Mouse (Mus musculus) MEL (cell line): Measurements from ENCODE around the gene Ddx42. TPM values are rescaled to one million over a fixed set of nuclear protein-coding genes. Genes with fewer than 3 reads are reported as not detected.

Experiments used
- DNase-seq: peaks from one replicate; pipeline ENCODE4 v3.0.0; 2011; ENCODE audit warnings: low read depth, low spot score
- H3K27ac ChIP-seq: 2 replicates; pipeline ENCODE4 v1.5.1; 2012; ENCODE audit warnings: low read depth, mild to moderate bottlenecking, control low read depth, low read length, moderate library complexity; ENCODE audit not compliant: control insufficient read depth
- H3K27me3 ChIP-seq, 2 experiments: fragments of 150-350 bp in 1 of 2; sonication (generic) in 1 of 2; 2 replicates each; pipeline ENCODE4 v1.6.1; 2012; ENCODE audit warnings: low read length in 2 of 2, mild to moderate bottlenecking in 2 of 2, improper control_type of control experiment in 1 of 2, moderate library complexity in 1 of 2; ENCODE audit not compliant: insufficient read depth in 2 of 2, control insufficient read depth in 1 of 2
- H3K36me3 ChIP-seq, 2 experiments: 2 replicates each; pipeline ENCODE4 v1.6.1; 2012 to 2014; ENCODE audit warnings: low read length in 2 of 2, improper control_type of control experiment in 1 of 2, inconsistent platforms in 1 of 2, mild to moderate bottlenecking in 1 of 2; ENCODE audit not compliant: insufficient read depth in 2 of 2, control insufficient read depth in 1 of 2
- H3K4me1 ChIP-seq, 2 experiments: fragments of 150-350 bp in 1 of 2; sonication (generic) in 1 of 2; 2 replicates each; pipeline ENCODE4 v1.6.1; 2012; ENCODE audit warnings: low read length in 2 of 2, improper control_type of control experiment in 1 of 2, mild to moderate bottlenecking in 1 of 2; ENCODE audit not compliant: insufficient read depth in 2 of 2, control insufficient read depth in 1 of 2
- H3K4me3 ChIP-seq, 2 experiments: fragments of 150-350 bp in 1 of 2; sonication (generic) in 1 of 2; 2 replicates each; pipeline ENCODE4 v1.5.1; 2012; ENCODE audit warnings: low read depth in 2 of 2, low read length in 2 of 2, mild to moderate bottlenecking in 2 of 2, moderate library complexity in 2 of 2, control low read depth in 1 of 2, improper control_type of control experiment in 1 of 2; ENCODE audit not compliant: control insufficient read depth in 1 of 2, insufficient read depth in 1 of 2
- H3K79me2 ChIP-seq: 2 replicates; pipeline ENCODE4 v1.6.1; 2012; ENCODE audit warnings: mild to moderate bottlenecking, low read length, moderate library complexity; ENCODE audit not compliant: control insufficient read depth, poor library complexity, insufficient read depth
- H3K9ac ChIP-seq: 2 replicates; pipeline ENCODE4 v1.6.1; 2012; ENCODE audit warnings: low read depth, mild to moderate bottlenecking, control low read depth, low read length, moderate library complexity; ENCODE audit not compliant: control insufficient read depth, poor library complexity, severe bottlenecking
- H3K9me3 ChIP-seq: fragments of 150-350 bp; sonication (generic); replicated peaks from 2 replicates; pipeline ENCODE4 v1.6.1; 2012; ENCODE audit warnings: mild to moderate bottlenecking, low read length, improper control_type of control experiment, moderate library complexity; ENCODE audit not compliant: insufficient read depth
- BHLHE40 ChIP-seq: IDR thresholded peaks from 2 replicates; pipeline ENCODE4 v1.6.1; 2012; ENCODE audit warnings: low read depth, mild to moderate bottlenecking, inconsistent platforms, low read length, improper control_type of control experiment, borderline replicate concordance
- CHD2 ChIP-seq: IDR thresholded peaks from 2 replicates; pipeline ENCODE4 v1.6.1; 2011; ENCODE audit warnings: low read length, improper control_type of control experiment
- CTCF ChIP-seq, 3 experiments: IDR thresholded peaks in 2 of 3; conservative IDR thresholded peaks in 1 of 3; 2 replicates each; pipeline ENCODE4 v1.5.1; 2011 to 2012; ENCODE audit warnings: low read length in 3 of 3, low read depth in 2 of 3, mild to moderate bottlenecking in 2 of 3, improper control_type of control experiment in 1 of 3, inconsistent platforms in 1 of 3, mixed read lengths in 1 of 3, moderate library complexity in 1 of 3; ENCODE audit not compliant: control insufficient read depth in 1 of 3, insufficient read depth in 1 of 3, poor library complexity in 1 of 3, severe bottlenecking in 1 of 3
- EP300 ChIP-seq, 2 experiments: IDR thresholded peaks; 2 replicates each; pipeline ENCODE4 v1.6.1; 2011; ENCODE audit warnings: improper control_type of control experiment in 2 of 2, low read length in 2 of 2, low read depth in 1 of 2, mild to moderate bottlenecking in 1 of 2
- ETS1 ChIP-seq: IDR thresholded peaks from 2 replicates; pipeline ENCODE4 v1.6.1; 2012; ENCODE audit warnings: low read depth, mild to moderate bottlenecking, inconsistent platforms, low read length, improper control_type of control experiment, moderate library complexity
- HCFC1 ChIP-seq: IDR thresholded peaks from 2 replicates; pipeline ENCODE4 v1.6.1; 2012; ENCODE audit warnings: low read depth, mild to moderate bottlenecking, inconsistent platforms, low read length, improper control_type of control experiment, moderate library complexity
- MAFK ChIP-seq: IDR thresholded peaks from 2 replicates; pipeline ENCODE4 v1.6.1; 2011; ENCODE audit warnings: low read depth, mild to moderate bottlenecking, low read length, improper control_type of control experiment, borderline replicate concordance
- MAX ChIP-seq: IDR thresholded peaks from 2 replicates; pipeline ENCODE4 v1.6.1; 2011; ENCODE audit warnings: low read length, improper control_type of control experiment
- MEF2A ChIP-seq: IDR thresholded peaks from 2 replicates; pipeline ENCODE4 v1.6.1; 2014; ENCODE audit warnings: low read depth, mild to moderate bottlenecking, inconsistent platforms, low read length, improper control_type of control experiment; ENCODE audit not compliant: poor library complexity, insufficient replicate concordance, severe bottlenecking; ENCODE audit errors: extremely low read depth
- MXI1 ChIP-seq: IDR thresholded peaks from 2 replicates; pipeline ENCODE4 v1.6.1; 2011; ENCODE audit warnings: mild to moderate bottlenecking, low read depth, low read length, improper control_type of control experiment
- MYC ChIP-seq: IDR thresholded peaks from 2 replicates; pipeline ENCODE4 v1.6.1; 2011; ENCODE audit warnings: low read depth, mild to moderate bottlenecking, low read length, improper control_type of control experiment, moderate library complexity
- NELFE ChIP-seq: IDR thresholded peaks from 2 replicates; pipeline ENCODE4 v1.6.1; 2011; ENCODE audit warnings: low read depth, low read length, improper control_type of control experiment
- RAD21 ChIP-seq: IDR thresholded peaks from 2 replicates; pipeline ENCODE4 v1.6.1; 2011; ENCODE audit warnings: mild to moderate bottlenecking, low read depth, low read length, improper control_type of control experiment
- SIN3A ChIP-seq: IDR thresholded peaks from 2 replicates; pipeline ENCODE4 v1.6.1; 2012; ENCODE audit warnings: low read length, improper control_type of control experiment, inconsistent platforms
- SMC3 ChIP-seq: IDR thresholded peaks from 2 replicates; pipeline ENCODE4 v1.6.1; 2011; ENCODE audit warnings: low read depth, low read length, improper control_type of control experiment
- TBP ChIP-seq: IDR thresholded peaks from 2 replicates; pipeline ENCODE4 v1.8.0; 2011; ENCODE audit warnings: low read depth, low read length, improper control_type of control experiment
- USF2 ChIP-seq, 2 experiments: IDR thresholded peaks; 2 replicates each; pipeline ENCODE4 v1.6.1; 2011 to 2012; ENCODE audit warnings: improper control_type of control experiment in 2 of 2, low read length in 2 of 2, borderline replicate concordance in 1 of 2, inconsistent platforms in 1 of 2, low read depth in 1 of 2, mild to moderate bottlenecking in 1 of 2; ENCODE audit not compliant: insufficient read depth in 1 of 2
- ZMIZ1 ChIP-seq: IDR thresholded peaks from 2 replicates; pipeline ENCODE4 v1.6.1; 2012; ENCODE audit warnings: low read depth, mild to moderate bottlenecking, inconsistent platforms, low read length, improper control_type of control experiment, moderate library complexity
- polyA plus RNA-seq, 2 experiments: library from polyadenylated mRNA; stranded (reverse) in 1 of 2; unstranded in 1 of 2; fragments of >175 nt in 1 of 2; fragments of >200 nt in 1 of 2; gene quantifications; 2 replicates each; pipeline versions ENCODE4 v1.2.1 to v1.2.4; 2012; ENCODE audit warnings: low replicate concordance in 2 of 2, low read depth in 1 of 2; ENCODE audit not compliant: insufficient read length in 2 of 2, insufficient read depth in 1 of 2, missing spikeins in 1 of 2
- total RNA-seq: library from RNA; depleted of rRNA; stranded (reverse); fragments of 300-350 nt; gene quantifications from 2 replicates; pipeline ENCODE4 v1.2.3, GENCODE M21; 2012

The Ddx42 gene
- total and polyA plus RNA-seq, 3 experiments: 56.1 to 57.7 TPM; not detected in 1

DNA sequence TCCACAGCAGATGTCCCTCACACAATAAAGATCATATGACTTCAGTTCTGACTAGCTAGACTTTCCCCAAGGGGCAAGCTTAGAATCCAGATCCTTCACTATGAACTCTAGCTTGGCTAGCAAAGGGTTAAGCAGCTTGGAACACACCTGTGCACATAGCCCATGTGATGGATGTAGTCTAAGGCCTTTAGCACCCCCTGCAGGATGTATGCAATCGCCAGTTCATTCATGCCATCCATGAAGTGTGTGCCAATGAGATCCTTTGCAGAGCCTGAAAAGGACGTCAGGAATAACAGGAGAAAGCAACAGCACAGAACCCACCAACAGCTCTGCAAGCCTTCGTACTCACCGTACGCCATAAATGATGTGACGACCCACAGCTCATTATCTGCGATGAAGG is 45.9 kb upstream of the Ddx42 start:
- H3K9me3 ChIP-seq: no peaks in the 10 kb centered on the region
- no peak overlapping the region for H3K9ac ChIP-seq
- H3K4me3 ChIP-seq: no peak overlapping the region
- H3K36me3 ChIP-seq: peaks cover 0 to 11% of the 10 kb centered on the region in 2 experiments; a peak in 2 of 4 replicates
- DNase-seq: peak; percentile 50
- no peaks in the 10 kb centered on the region for H3K27me3 ChIP-seq
- no peak overlapping the region for H3K27ac ChIP-seq
- H3K79me2 ChIP-seq: no peaks in the 10 kb centered on the region
- H3K4me1 ChIP-seq: peaks cover 6 to 14% of the 10 kb centered on the region in 2 experiments; a peak in 3 of 4 replicates
- no peak for TF ChIP-seq CHD2
- TF ChIP-seq CTCF (IDR thresholded peaks at IDR 0.05 in 2 of 3, conservative IDR thresholded peaks at IDR 0.05 in 1 of 3; ENCODE audit: control insufficient read depth in 1 of 3, insufficient read depth in 1 of 3, low read depth in 2 of 3, low read length in 3 of 3, poor library complexity in 1 of 3, severe bottlenecking in 1 of 3): peak; percentile 49 to 63 (median 52)
- peak; percentile 53 for TF ChIP-seq RAD21
- TF ChIP-seq SMC3: peak; percentile 48

DNA sequence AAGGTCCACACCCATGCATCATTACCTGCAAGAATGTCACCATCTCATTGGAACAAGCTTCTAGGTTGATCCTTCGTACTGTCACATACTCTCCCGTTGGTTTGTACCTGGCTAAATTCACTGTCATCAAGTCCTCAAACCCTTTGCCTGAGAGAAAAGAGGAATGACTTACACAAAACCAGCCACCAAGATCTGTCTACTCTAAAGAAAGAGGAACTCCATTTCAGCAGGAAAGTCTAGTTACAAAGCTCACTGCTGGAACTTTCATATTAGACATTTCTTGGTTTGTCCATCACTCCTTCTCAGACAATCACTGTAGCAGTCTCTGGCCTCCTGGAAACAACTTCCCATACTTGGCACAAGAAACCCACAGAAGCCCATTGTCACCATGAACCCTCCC is 43.5 kb upstream of the Ddx42 start:
- 0 out of 2 replicates have a peak overlapping the region, but pooled peaks have one; percentile 26 for H3K27ac ChIP-seq

DNA sequence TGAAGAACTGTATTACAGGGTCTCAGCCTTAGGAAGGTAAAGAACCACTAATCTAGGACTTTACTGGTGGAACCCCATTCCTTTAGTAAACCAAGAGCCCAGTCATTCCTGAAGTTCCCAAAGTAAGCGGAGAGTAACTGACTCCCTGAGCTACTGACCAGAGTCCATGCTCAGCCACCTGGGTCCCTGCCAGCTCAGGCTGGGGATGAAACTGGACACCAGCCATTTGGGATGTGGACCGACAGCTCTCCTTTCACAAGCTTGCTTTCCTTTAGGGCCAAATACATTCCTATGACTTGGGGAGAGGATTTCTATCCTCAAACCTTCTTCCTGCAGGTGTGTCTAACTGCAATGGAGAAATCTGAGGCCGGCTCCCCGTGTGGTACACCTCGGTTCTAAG is 42.4 kb upstream of the Ddx42 start:
- Histone ChIP-seq H3K79me2 (no peaks in the 10 kb centered on the region), H3K4me3 (no peak overlapping the region), H3K27me3 (no peaks in the 10 kb centered on the region), H3K4me1 (peaks cover 26 to 41% of the 10 kb centered on the region in 2 experiments), H3K9ac (no peak overlapping the region), H3K9me3 (no peaks in the 10 kb centered on the region), H3K36me3 (peaks cover 0 to 43% of the 10 kb centered on the region in 2 experiments; a peak in 3 of 4 replicates), H3K27ac (no peak overlapping the region)
- DNase-seq: no peak
- TF ChIP-seq ZMIZ1: no peak
- no peak for TF ChIP-seq MAFK
- TF ChIP-seq SIN3A: no peak

More for the DNA sequence above, 43.5 kb upstream of the Ddx42 start:
- Histone ChIP-seq H3K79me2 (no peaks in the 10 kb centered on the region), H3K36me3 (peaks cover 0 to 33% of the 10 kb centered on the region in 2 experiments; a peak in 3 of 4 replicates), H3K27me3 (no peaks in the 10 kb centered on the region), H3K4me1 (peaks cover 17 to 33% of the 10 kb centered on the region in 2 experiments), H3K9ac (no peak overlapping the region), H3K4me3 (no peak overlapping the region), H3K9me3 (no peaks in the 10 kb centered on the region)
- DNase-seq: peak; percentile 67
- TF ChIP-seq HCFC1 (no peak), MXI1 (0 out of 2 replicates have a peak, but pooled peaks have one; percentile 8), NELFE (no peak), SMC3 (no peak), USF2 (IDR thresholded peaks at IDR 0.05; ENCODE audit: borderline replicate concordance in 1 of 2, insufficient read depth in 1 of 2, low read depth in 1 of 2, low read length in 2 of 2) (no peak), MYC (0 out of 2 replicates have a peak, but pooled peaks have one; percentile 13), MEF2A (no peak), TBP (no peak), ETS1 (no peak), EP300 (IDR thresholded peaks at IDR 0.05; ENCODE audit: low read depth in 1 of 2, low read length in 2 of 2) (0 out of 4 replicates have a peak, but pooled peaks of 1 of the 2 experiments have one; percentile 19), BHLHE40 (no peak), MAX (no peak)
